Mouse (Mus musculus) hindbrain, embryonic 15.5 days (tissue): ENCODE results near the gene Mcrip2. TPM values are rescaled to one million over a fixed set of nuclear protein-coding genes. Genes with fewer than 3 reads are reported as not detected.

Experiments
- ATAC-seq: fragments of 200-750 bp; cut with Nextera tagmentation; 2 replicates; pipeline ENCODE4 v1.8.0; 2017; ENCODE audit warnings: low read depth, moderate number of reproducible peaks, moderate TSS enrichment; ENCODE audit not compliant: low FRiP score
- H3K27ac ChIP-seq: fragments of 300-500 bp; sonication (generic); replicated peaks from 2 replicates; pipeline ENCODE4 v1.5.1; 2015; ENCODE audit warnings: mild to moderate bottlenecking, inconsistent platforms
- H3K27me3 ChIP-seq: fragments of 300-500 bp; sonication (generic); 2 replicates; pipeline ENCODE4 v1.6.1; 2015; ENCODE audit warnings: control low read depth, inconsistent platforms
- H3K36me3 ChIP-seq: fragments of 300-500 bp; sonication (generic); 2 replicates; pipeline ENCODE4 v1.6.1; 2015; ENCODE audit warnings: control low read depth, inconsistent platforms
- H3K4me1 ChIP-seq: fragments of 300-500 bp; sonication (generic); replicated peaks from 2 replicates; pipeline ENCODE4 v1.6.1; 2015; ENCODE audit warnings: control low read depth, inconsistent platforms
- H3K4me2 ChIP-seq: fragments of 300-500 bp; sonication (generic); 2 replicates; pipeline ENCODE4 v1.6.1; 2015; ENCODE audit warnings: moderate library complexity, mild to moderate bottlenecking, inconsistent platforms
- H3K4me3 ChIP-seq: fragments of 300-500 bp; sonication (generic); 2 replicates; pipeline ENCODE4 v1.5.1; 2015; ENCODE audit warnings: mild to moderate bottlenecking, inconsistent platforms
- H3K9ac ChIP-seq: fragments of 300-500 bp; sonication (generic); 2 replicates; pipeline ENCODE4 v1.6.1; 2015; ENCODE audit warnings: inconsistent platforms
- H3K9me3 ChIP-seq: fragments of 300-500 bp; sonication (generic); 2 replicates; pipeline ENCODE4 v1.6.1; 2016; ENCODE audit warnings: control low read depth, inconsistent platforms
- WGBS: fragments of 180-500 bp; shearing (Covaris S2); methylation state at CpG from one replicate; pipeline ENCODE4 v1.1.7; 2015; 5-methylcytosine and 5-hydroxymethylcytosine counted together
- polyA plus RNA-seq: library from polyadenylated mRNA; unstranded; fragments of >200 nt; fragmentation: Nextera tagmentation; extraction: Ambion mirVana; gene quantifications from 2 replicates; pipeline ENCODE4 v1.2.1, GENCODE M21; 2015

Mcrip2 gene
- polyA plus RNA-seq, 1 experiment from 2014 or later = 27.0 TPM

GRCm38 (mm10) chr17:25860229-25860628, 8.3 kb downstream of the Mcrip2 start:
- Histone ChIP-seq H3K4me3 (0 out of 2 replicates have a peak overlapping the region, but pooled peaks have one; percentile 65), H3K4me2 (peak overlapping the region; percentile 92; the same call in 1 of the 2 replicates)

GRCm38 (mm10) chr17:25844396-25844901, 24.1 kb downstream of the Mcrip2 start, which contains the start of gene Rhot2:
TSS of gene Rhot2 (minus strand) at chr17:25844851.
- 1% methylated on average over 21 of the region's 21 CpGs for WGBS

More at GRCm38 (mm10) chr17:25860229-25860628, 8.3 kb downstream of the Mcrip2 start:
- Histone ChIP-seq H3K36me3 (no peaks in the 10 kb centered on the region), H3K27ac (no peak overlapping the region), H3K4me1 (peaks cover 18% of the 10 kb centered on the region), H3K9ac (no peak overlapping the region), H3K9me3 (no peaks in the 10 kb centered on the region), H3K27me3 (no peaks in the 10 kb centered on the region)
- WGBS = 91% methylated on average over 6 of the region's 6 CpGs
- ATAC-seq = no peak

GRCm38 (mm10) chr17:25843636-25844395, 24.7 kb downstream of the Mcrip2 start:
- Histone ChIP-seq H3K4me3 (peak overlapping the region; percentile 95), H3K9me3 (no peaks in the 10 kb centered on the region), H3K4me2 (peak overlapping the region; percentile 93), H3K4me1 (peaks cover 19% of the 10 kb centered on the region), H3K9ac (peak overlapping the region; percentile 71), H3K27ac (peak overlapping the region; percentile 69), H3K27me3 (no peaks in the 10 kb centered on the region), H3K36me3 (peaks cover 46% of the 10 kb centered on the region)
- 3% methylated on average over 37 of the region's 38 CpGs for WGBS
- ATAC-seq = peak; percentile 52

More at GRCm38 (mm10) chr17:25844396-25844901, 24.1 kb downstream of the Mcrip2 start, which contains the start of gene Rhot2:
- Histone ChIP-seq H3K27me3 (no peaks in the 10 kb centered on the region), H3K4me1 (peaks cover 19% of the 10 kb centered on the region), H3K27ac (peak within 1 kb of the TSS; percentile 69), H3K4me3 (peak within 1 kb of the TSS; percentile 95), H3K36me3 (peaks cover 40% of the 10 kb centered on the region), H3K9ac (peak within 1 kb of the TSS; percentile 71), H3K4me2 (peak within 1 kb of the TSS; percentile 93), H3K9me3 (no peaks in the 10 kb centered on the region)
- ATAC-seq = peak; percentile 88

GRCm38 (mm10) chr17:25843122-25843521, 25.4 kb downstream of the Mcrip2 start:
- WGBS = 93% methylated on average over 4 of the region's 4 CpGs

GRCm38 (mm10) chr17:25842509-25842908, 26.1 kb downstream of the Mcrip2 start:
- no peak overlapping the region for H3K4me3 ChIP-seq
- H3K9me3 ChIP-seq = no peaks in the 10 kb centered on the region
- H3K27me3 ChIP-seq = no peaks in the 10 kb centered on the region
- WGBS = 90% methylated on average over 3 of the region's 3 CpGs
- ATAC-seq = no peak
- H3K36me3 ChIP-seq = peaks cover 46% of the 10 kb centered on the region
- peaks cover 27% of the 10 kb centered on the region for H3K4me1 ChIP-seq
- no peak overlapping the region for H3K4me2 ChIP-seq
- H3K9ac ChIP-seq = no peak overlapping the region
- no peak overlapping the region for H3K27ac ChIP-seq

More at GRCm38 (mm10) chr17:25843122-25843521, 25.4 kb downstream of the Mcrip2 start:
- H3K27ac ChIP-seq = no peak overlapping the region
- H3K4me2 ChIP-seq = peak overlapping the region; percentile 93
- no peak for ATAC-seq
- H3K9ac ChIP-seq = 0 out of 2 replicates have a peak overlapping the region, but pooled peaks have one; percentile 71
- peaks cover 46% of the 10 kb centered on the region for H3K36me3 ChIP-seq
- no peaks in the 10 kb centered on the region for H3K27me3 ChIP-seq
- H3K4me3 ChIP-seq = peak overlapping the region; percentile 95
- H3K9me3 ChIP-seq = no peaks in the 10 kb centered on the region
- peaks cover 21% of the 10 kb centered on the region for H3K4me1 ChIP-seq

- Histone ChIP-seq H3K9ac (no peak within 1 kb of the TSS), H3K9me3 (no peaks in the 10 kb centered on the region), H3K27ac (no peak within 1 kb of the TSS), H3K36me3 (peaks cover 40% of the 10 kb centered on the region), H3K4me2 (no peak within 1 kb of the TSS), H3K27me3 (no peaks in the 10 kb centered on the region), H3K4me1 (peaks cover 39% of the 10 kb centered on the region), H3K4me3 (no peak within 1 kb of the TSS)
- no peak for ATAC-seq
- WGBS = 94% methylated on average over 22 of the region's 22 CpGs
Observed at GRCm38 (mm10) chr17:25841117-25841880, 27.3 kb downstream of the Mcrip2 start, which contains the start of gene Gm20683. TSS of gene Gm20683 (minus strand) at chr17:25841763.

GRCm38 (mm10) chr17:25840519-25840918, 28.0 kb downstream of the Mcrip2 start:
- Histone ChIP-seq H3K4me2 (no peak overlapping the region), H3K9me3 (no peaks in the 10 kb centered on the region), H3K4me3 (no peak overlapping the region), H3K27ac (no peak overlapping the region), H3K9ac (no peak overlapping the region), H3K4me1 (peaks cover 47% of the 10 kb centered on the region), H3K36me3 (peaks cover 40% of the 10 kb centered on the region), H3K27me3 (no peaks in the 10 kb centered on the region)
- WGBS = 96% methylated on average over 6 of the region's 6 CpGs
- no peak for ATAC-seq

GRCm38 (mm10) chr17:25839455-25840235, 28.9 kb downstream of the Mcrip2 start:
- ATAC-seq = no peak
- Histone ChIP-seq H3K9me3 (no peaks in the 10 kb centered on the region), H3K4me3 (no peak overlapping the region), H3K9ac (no peak overlapping the region), H3K27me3 (no peaks in the 10 kb centered on the region), H3K27ac (no peak overlapping the region), H3K4me2 (no peak overlapping the region), H3K4me1 (peaks cover 53% of the 10 kb centered on the region), H3K36me3 (peaks cover 40% of the 10 kb centered on the region)
- 89% methylated on average over 14 of the region's 14 CpGs for WGBS

- Histone ChIP-seq H3K4me3 (no peak overlapping the region), H3K4me1 (peaks cover 57% of the 10 kb centered on the region), H3K27me3 (no peaks in the 10 kb centered on the region), H3K9ac (no peak overlapping the region), H3K27ac (no peak overlapping the region), H3K4me2 (no peak overlapping the region), H3K9me3 (no peaks in the 10 kb centered on the region), H3K36me3 (peaks cover 40% of the 10 kb centered on the region)
- WGBS = 85% methylated on average over 4 of the region's 4 CpGs
- no peak for ATAC-seq
Observed at GRCm38 (mm10) chr17:25838904-25839303, 29.7 kb downstream of the Mcrip2 start.

- Histone ChIP-seq H3K9ac (peak overlapping the region; percentile 75), H3K27me3 (no peaks in the 10 kb centered on the region), H3K4me1 (peaks cover 50% of the 10 kb centered on the region), H3K4me3 (peak overlapping the region; percentile 57; the same call in 1 of the 2 replicates), H3K9me3 (no peaks in the 10 kb centered on the region), H3K36me3 (peaks cover 37% of the 10 kb centered on the region), H3K27ac (peak overlapping the region; percentile 88), H3K4me2 (peak overlapping the region; percentile 83)
- 17% methylated on average over 3 of the region's 3 CpGs for WGBS
- no peak for ATAC-seq
Observed at GRCm38 (mm10) chr17:25837533-25837932, 31.0 kb downstream of the Mcrip2 start.

- Histone ChIP-seq H3K27ac (peak within 1 kb of the TSS; percentile 88), H3K9ac (peak within 1 kb of the TSS; percentile 75), H3K27me3 (no peaks in the 10 kb centered on the region), H3K4me2 (peak within 1 kb of the TSS; percentile 83), H3K4me3 (peak within 1 kb of the TSS; percentile 57), H3K36me3 (peaks cover 32% of the 10 kb centered on the region), H3K4me1 (peaks cover 52% of the 10 kb centered on the region), H3K9me3 (no peaks in the 10 kb centered on the region)
- WGBS = 1% methylated on average over 29 of the region's 29 CpGs
- ATAC-seq = peak; percentile 36
Observed at GRCm38 (mm10) chr17:25837076-25837410, 31.5 kb downstream of the Mcrip2 start, which contains the start of gene Rhbdl1. TSS of gene Rhbdl1 (minus strand) at chr17:25837295.
